Mouse (Mus musculus) kidney, embryonic 14.5 days (tissue): ENCODE measurements at regions not wholly inside any gene's neighbourhood (a gene's known extent, or its start where the extent isn't known, plus 50 kb on each side); places are given as distances from the start of the nearest gene placed in this dataset.
A peak's percentile ranks its signal among the peaks of the same experiment; 100 is the strongest.

Source experiments
- ATAC-seq: fragments of 200-750 bp; cut with Nextera tagmentation; 2 replicates; pipeline ENCODE4 v1.8.0; 2017; ENCODE audit warnings: moderate number of reproducible peaks, mild to moderate bottlenecking, moderate TSS enrichment, moderate library complexity; ENCODE audit not compliant: low FRiP score, low TSS enrichment
- H3K27ac ChIP-seq: fragments of 300-500 bp; sonication (generic); 2 replicates; pipeline ENCODE4 v1.5.1; 2014; ENCODE audit warnings: low read depth, mild to moderate bottlenecking, low read length, moderate library complexity, mixed read lengths
- H3K27me3 ChIP-seq: fragments of 300-500 bp; sonication (generic); 2 replicates; pipeline ENCODE4 v1.6.1; 2014; ENCODE audit warnings: mild to moderate bottlenecking, low read length; ENCODE audit not compliant: control insufficient read depth, insufficient read depth
- H3K36me3 ChIP-seq: fragments of 300-500 bp; sonication (generic); 2 replicates; pipeline ENCODE4 v1.6.1; 2014; ENCODE audit warnings: low read length, mixed read lengths; ENCODE audit not compliant: control insufficient read depth, insufficient read depth
- H3K4me1 ChIP-seq: fragments of 300-500 bp; sonication (generic); 2 replicates; pipeline ENCODE4 v1.6.1; 2014; ENCODE audit warnings: low read length, mixed read lengths; ENCODE audit not compliant: control insufficient read depth, insufficient read depth
- H3K4me2 ChIP-seq: fragments of 300-500 bp; sonication (generic); replicated peaks from 2 replicates; pipeline ENCODE4 v1.6.1; 2014; ENCODE audit warnings: low read depth, mild to moderate bottlenecking, low read length
- H3K4me3 ChIP-seq: fragments of 300-500 bp; sonication (generic); 2 replicates; pipeline ENCODE4 v1.5.1; 2014; ENCODE audit warnings: mild to moderate bottlenecking, low read length
- H3K9ac ChIP-seq: fragments of 300-500 bp; sonication (generic); 2 replicates; pipeline ENCODE4 v1.6.1; 2014; ENCODE audit warnings: low read depth, mild to moderate bottlenecking, low read length, moderate library complexity
- H3K9me3 ChIP-seq: fragments of 300-500 bp; sonication (generic); 2 replicates; pipeline ENCODE4 v1.6.1; 2016; ENCODE audit warnings: low read length; ENCODE audit not compliant: control insufficient read depth
- WGBS: fragments of 180-500 bp; shearing (Covaris S2); extraction: QIAGEN DNeasy Blood & Tissue Kit; methylation state at CpG from one replicate; pipeline ENCODE4 v1.1.7; 2014; 5-methylcytosine and 5-hydroxymethylcytosine counted together

- H3K9me3 ChIP-seq: no peaks in the 10 kb centered on the region
- 29% methylated on average over 4 of the region's 4 CpGs for WGBS
- H3K4me3 ChIP-seq: no peak overlapping the region
- no peak overlapping the region for H3K27ac ChIP-seq
- H3K4me1 ChIP-seq: peaks cover 14% of the 10 kb centered on the region; the same call in 1 of the 2 replicates
- no peaks in the 10 kb centered on the region for H3K27me3 ChIP-seq
- H3K9ac ChIP-seq: no peak overlapping the region
- no peaks in the 10 kb centered on the region for H3K36me3 ChIP-seq
- H3K4me2 ChIP-seq: no peak overlapping the region
- ATAC-seq: 0 out of 2 replicates have a peak, but pooled peaks have one; percentile 35
Measured at GRCm38 (mm10) chr8:92113386-92113785, 244.0 kb upstream of the Irx5 start.

GRCm38 (mm10) chr8:92104561-92104960, 252.9 kb upstream of the Irx5 start:
- 31% methylated on average over 6 of the region's 6 CpGs for WGBS
- no peak for ATAC-seq
- Histone ChIP-seq H3K4me1 (no peaks in the 10 kb centered on the region), H3K9me3 (no peaks in the 10 kb centered on the region), H3K27me3 (no peaks in the 10 kb centered on the region), H3K4me2 (no peak overlapping the region), H3K36me3 (no peaks in the 10 kb centered on the region), H3K9ac (no peak overlapping the region), H3K27ac (no peak overlapping the region), H3K4me3 (no peak overlapping the region)

GRCm38 (mm10) chr8:92102521-92102920, 254.9 kb upstream of the Irx5 start:
- Histone ChIP-seq H3K9ac (no peak overlapping the region), H3K9me3 (no peaks in the 10 kb centered on the region), H3K4me3 (no peak overlapping the region), H3K27ac (no peak overlapping the region), H3K4me2 (no peak overlapping the region), H3K4me1 (no peaks in the 10 kb centered on the region), H3K27me3 (no peaks in the 10 kb centered on the region), H3K36me3 (no peaks in the 10 kb centered on the region)
- 84% methylated on average over 4 of the region's 4 CpGs for WGBS
- ATAC-seq: no peak

GRCm38 (mm10) chr8:92095276-92095675, 262.1 kb upstream of the Irx5 start:
- 91% methylated on average over 12 of the region's 12 CpGs for WGBS
- Histone ChIP-seq H3K9ac (no peak overlapping the region), H3K4me1 (no peaks in the 10 kb centered on the region), H3K9me3 (no peaks in the 10 kb centered on the region), H3K27ac (no peak overlapping the region), H3K4me3 (no peak overlapping the region), H3K4me2 (no peak overlapping the region), H3K27me3 (no peaks in the 10 kb centered on the region), H3K36me3 (no peaks in the 10 kb centered on the region)
- ATAC-seq: no peak

GRCm38 (mm10) chr8:92084124-92084523, 273.3 kb upstream of the Irx5 start:
- Histone ChIP-seq H3K27me3 (no peaks in the 10 kb centered on the region), H3K27ac (no peak overlapping the region), H3K9me3 (no peaks in the 10 kb centered on the region), H3K4me2 (no peak overlapping the region), H3K9ac (no peak overlapping the region), H3K36me3 (no peaks in the 10 kb centered on the region), H3K4me3 (no peak overlapping the region), H3K4me1 (no peaks in the 10 kb centered on the region)
- ATAC-seq: no peak
- WGBS: 61% methylated on average over 2 of the region's 2 CpGs

GRCm38 (mm10) chr8:92081900-92082299, 275.5 kb upstream of the Irx5 start:
- no peak for ATAC-seq
- H3K27me3 ChIP-seq: no peaks in the 10 kb centered on the region
- H3K4me2 ChIP-seq: no peak overlapping the region
- no peak overlapping the region for H3K27ac ChIP-seq
- WGBS: 83% methylated on average over 6 of the region's 6 CpGs
- no peaks in the 10 kb centered on the region for H3K9me3 ChIP-seq
- H3K9ac ChIP-seq: no peak overlapping the region
- no peaks in the 10 kb centered on the region for H3K4me1 ChIP-seq
- H3K36me3 ChIP-seq: no peaks in the 10 kb centered on the region
- H3K4me3 ChIP-seq: no peak overlapping the region

- H3K9me3 ChIP-seq: no peaks in the 10 kb centered on the region
- WGBS: 84% methylated on average over 8 of the region's 8 CpGs
- no peaks in the 10 kb centered on the region for H3K36me3 ChIP-seq
- H3K27me3 ChIP-seq: no peaks in the 10 kb centered on the region
- H3K4me2 ChIP-seq: no peak overlapping the region
- no peak overlapping the region for H3K27ac ChIP-seq
- H3K9ac ChIP-seq: no peak overlapping the region
- H3K4me3 ChIP-seq: no peak overlapping the region
- no peaks in the 10 kb centered on the region for H3K4me1 ChIP-seq
- ATAC-seq: no peak
Measured at GRCm38 (mm10) chr8:92080852-92081251, 276.6 kb upstream of the Irx5 start.

- no peak overlapping the region for H3K9ac ChIP-seq
- no peak overlapping the region for H3K4me3 ChIP-seq
- H3K9me3 ChIP-seq: no peaks in the 10 kb centered on the region
- H3K27ac ChIP-seq: no peak overlapping the region
- H3K27me3 ChIP-seq: peaks cover 10% of the 10 kb centered on the region
- H3K4me1 ChIP-seq: no peaks in the 10 kb centered on the region
- ATAC-seq: no peak
- H3K36me3 ChIP-seq: no peaks in the 10 kb centered on the region
- WGBS: 38% methylated on average over 7 of the region's 7 CpGs
- H3K4me2 ChIP-seq: no peak overlapping the region
Measured at GRCm38 (mm10) chr8:92077611-92078010, 275.7 kb upstream of the Irx3 start.

- peaks cover 39% of the 10 kb centered on the region for H3K27me3 ChIP-seq
- H3K9me3 ChIP-seq: no peaks in the 10 kb centered on the region
- no peaks in the 10 kb centered on the region for H3K36me3 ChIP-seq
- H3K4me1 ChIP-seq: no peaks in the 10 kb centered on the region
- WGBS: 17% methylated on average over 6 of the region's 6 CpGs
- no peak for ATAC-seq
- H3K4me2 ChIP-seq: no peak overlapping the region
- no peak overlapping the region for H3K27ac ChIP-seq
- no peak overlapping the region for H3K4me3 ChIP-seq
- H3K9ac ChIP-seq: no peak overlapping the region
Measured at GRCm38 (mm10) chr8:92072254-92072615, 270.4 kb upstream of the Irx3 start.
